Mouse (Mus musculus) stomach, postnatal 0 days (tissue): ENCODE results near the gene Fam49a. TPM values are rescaled to one million over a fixed set of nuclear protein-coding genes. Genes with fewer than 3 reads are reported as not detected.

Source experiments
- ATAC-seq: fragments of 200-750 bp; cut with Nextera tagmentation; 2 replicates; pipeline ENCODE4 v1.8.0; 2017; ENCODE audit not compliant: low FRiP score, low TSS enrichment
- DNase-seq: peaks from one replicate; pipeline ENCODE4 v3.0.0-alpha.2; 2016; ENCODE audit warnings: low spot score
- H3K27ac ChIP-seq: fragments of 300-500 bp; sonication (generic); replicated peaks from 2 replicates; pipeline ENCODE4 v1.5.1; 2014; ENCODE audit warnings: mild to moderate bottlenecking, control low read depth
- H3K27me3 ChIP-seq: fragments of 300-500 bp; sonication (generic); 2 replicates; pipeline ENCODE4 v1.6.1; 2014; ENCODE audit warnings: low read length; ENCODE audit not compliant: control insufficient read depth, insufficient read depth
- H3K36me3 ChIP-seq: fragments of 300-500 bp; sonication (generic); 2 replicates; pipeline ENCODE4 v1.6.1; 2014; ENCODE audit warnings: low read length, mixed read lengths; ENCODE audit not compliant: control insufficient read depth, insufficient read depth
- H3K4me1 ChIP-seq: fragments of 300-500 bp; sonication (generic); replicated peaks from 2 replicates; pipeline ENCODE4 v1.6.1; 2014; ENCODE audit warnings: antibody characterized with exemption; ENCODE audit not compliant: control insufficient read depth, insufficient read depth
- H3K4me2 ChIP-seq: fragments of 300-500 bp; sonication (generic); replicated peaks from 2 replicates; pipeline ENCODE4 v1.6.1; 2014; ENCODE audit warnings: low read depth, mild to moderate bottlenecking, control low read depth, moderate library complexity
- H3K4me3 ChIP-seq: fragments of 300-500 bp; sonication (generic); 2 replicates; pipeline ENCODE4 v1.5.1; 2014; ENCODE audit warnings: low read depth, low read length, control low read depth
- H3K9ac ChIP-seq: fragments of 300-500 bp; sonication (generic); 2 replicates; pipeline ENCODE4 v1.6.1; 2014; ENCODE audit warnings: mild to moderate bottlenecking, low read length, control low read depth, mixed read lengths
- H3K9me3 ChIP-seq: fragments of 300-500 bp; sonication (generic); 2 replicates; pipeline ENCODE4 v1.6.1; 2016; ENCODE audit warnings: low read length; ENCODE audit not compliant: control insufficient read depth
- CTCF ChIP-seq: IDR thresholded peaks from 2 replicates; pipeline ENCODE4 v1.5.1; 2016; ENCODE audit warnings: antibody characterized with exemption, low read depth, mild to moderate bottlenecking, moderate library complexity
- EP300 ChIP-seq: optimal IDR thresholded peaks from 2 replicates; pipeline ENCODE3; 2016; ENCODE audit warnings: antibody characterized with exemption
- WGBS: fragments of 180-500 bp; shearing (Covaris S2); extraction: QIAGEN DNeasy Blood & Tissue Kit; methylation state at CpG from one replicate; pipeline ENCODE4 v1.1.7; 2014; 5-methylcytosine and 5-hydroxymethylcytosine counted together
- polyA plus RNA-seq: library from polyadenylated mRNA; unstranded; fragments of >200 nt; fragmentation: Nextera tagmentation; extraction: Ambion mirVana; gene quantifications from 2 replicates; pipeline ENCODE4 v1.2.1, GENCODE M21; 2015

The Fam49a gene
- polyA plus RNA-seq, 1 experiment from 2014 or later, result 5.3 TPM

- Histone ChIP-seq H3K9me3 (no peaks in the 10 kb centered on the region), H3K9ac (no peak overlapping the region), H3K4me2 (no peak overlapping the region), H3K27ac (no peak overlapping the region), H3K36me3 (peaks cover 2% of the 10 kb centered on the region; the same call in 1 of the 2 replicates), H3K4me1 (no peaks in the 10 kb centered on the region), H3K27me3 (no peaks in the 10 kb centered on the region), H3K4me3 (no peak overlapping the region)
- ATAC-seq, result no peak
- 69% methylated on average over 6 of the region's 6 CpGs for whole genome bisulfite sequencing
- DNase-seq, result no peak
- TF ChIP-seq CTCF, result no peak
- TF ChIP-seq EP300, result no peak
Observed at GRCm38 (mm10) chr12:12306814-12307213, 44.9 kb downstream of the Fam49a start.

GRCm38 (mm10) chr12:12307245-12307644 is 45.3 kb downstream of the Fam49a start:
- no peak overlapping the region for H3K4me3 ChIP-seq
- H3K36me3 ChIP-seq, result peaks cover 2% of the 10 kb centered on the region; the same call in 1 of the 2 replicates
- no peak for TF ChIP-seq EP300
- H3K27ac ChIP-seq, result no peak overlapping the region
- no peak for ATAC-seq
- DNase-seq, result no peak
- H3K27me3 ChIP-seq, result no peaks in the 10 kb centered on the region
- H3K9me3 ChIP-seq, result no peaks in the 10 kb centered on the region
- H3K4me2 ChIP-seq, result no peak overlapping the region
- no peak overlapping the region for H3K9ac ChIP-seq
- WGBS, result 86% methylated on average over 8 of the region's 8 CpGs
- H3K4me1 ChIP-seq, result no peaks in the 10 kb centered on the region

GRCm38 (mm10) chr12:12313437-12313836 is 51.5 kb downstream of the Fam49a start:
- Histone ChIP-seq H3K36me3 (no peaks in the 10 kb centered on the region), H3K4me2 (no peak overlapping the region), H3K4me3 (no peak overlapping the region), H3K9ac (no peak overlapping the region), H3K27me3 (no peaks in the 10 kb centered on the region), H3K27ac (no peak overlapping the region), H3K4me1 (no peaks in the 10 kb centered on the region), H3K9me3 (no peaks in the 10 kb centered on the region)
- TF ChIP-seq EP300 (no peak), CTCF (peak; percentile 61)
- no peak for DNase-seq
- ATAC-seq, result no peak

- DNase-seq, result no peak
- no peaks in the 10 kb centered on the region for H3K36me3 ChIP-seq
- H3K9me3 ChIP-seq, result no peaks in the 10 kb centered on the region
- no peak overlapping the region for H3K27ac ChIP-seq
- H3K27me3 ChIP-seq, result no peaks in the 10 kb centered on the region
- WGBS, result 78% methylated on average over 4 of the region's 4 CpGs
- no peak overlapping the region for H3K4me3 ChIP-seq
- TF ChIP-seq CTCF (no peak), EP300 (no peak)
- no peak overlapping the region for H3K4me2 ChIP-seq
- no peak for ATAC-seq
- no peak overlapping the region for H3K9ac ChIP-seq
- no peaks in the 10 kb centered on the region for H3K4me1 ChIP-seq
Observed at GRCm38 (mm10) chr12:12313919-12314318, 52.0 kb downstream of the Fam49a start.

DNA sequence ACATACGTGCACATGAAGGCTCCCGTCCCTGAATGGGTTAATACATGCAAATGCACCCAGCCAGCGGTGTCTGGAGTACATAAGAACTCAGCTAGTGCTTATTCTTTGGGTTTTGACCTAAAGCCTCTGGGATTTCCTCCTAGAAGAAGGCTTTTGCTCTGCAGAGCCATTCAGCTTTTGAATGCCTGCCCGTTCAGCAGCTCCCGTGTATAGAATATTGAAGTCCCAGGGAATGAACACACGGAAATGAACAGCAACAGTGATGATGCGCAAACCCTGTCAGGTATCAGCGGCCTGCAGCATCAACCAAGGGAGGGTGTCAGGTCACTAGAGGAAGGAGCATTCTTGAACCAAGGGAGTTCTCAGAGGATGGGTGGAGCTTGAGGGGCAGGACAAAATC is 52.4 kb downstream of the Fam49a start:
- Histone ChIP-seq H3K9me3 (no peaks in the 10 kb centered on the region), H3K4me1 (no peaks in the 10 kb centered on the region), H3K9ac (no peak overlapping the region), H3K4me3 (no peak overlapping the region), H3K27ac (no peak overlapping the region), H3K36me3 (no peaks in the 10 kb centered on the region), H3K27me3 (no peaks in the 10 kb centered on the region), H3K4me2 (no peak overlapping the region)
- TF ChIP-seq CTCF (no peak), EP300 (no peak)
- 65% methylated on average over 8 of the region's 8 CpGs for WGBS
- ATAC-seq (no peak), DNase-seq (no peak)

GRCm38 (mm10) chr12:12315011-12315410 is 53.1 kb downstream of the Fam49a start:
- DNase-seq, result no peak
- ATAC-seq, result peak; percentile 33; the same call in 1 of the 2 replicates

More at GRCm38 (mm10) chr12:12315011-12315410, 53.1 kb downstream of the Fam49a start:
- Histone ChIP-seq H3K9ac (no peak overlapping the region), H3K4me3 (no peak overlapping the region), H3K27me3 (no peaks in the 10 kb centered on the region), H3K36me3 (no peaks in the 10 kb centered on the region), H3K27ac (no peak overlapping the region), H3K4me2 (no peak overlapping the region), H3K9me3 (no peaks in the 10 kb centered on the region), H3K4me1 (no peaks in the 10 kb centered on the region)
- TF ChIP-seq EP300 (no peak), CTCF (no peak)
- WGBS, result 50% methylated on average over 5 of the region's 5 CpGs
